Mouse (Mus musculus) MEL (cell line): ENCODE data around the gene Slc9a7.

Experiments
- BHLHE40 ChIP-seq: IDR thresholded peaks from 2 replicates; pipeline ENCODE4 v1.6.1; 2012; ENCODE audit warnings: low read depth, mild to moderate bottlenecking, inconsistent platforms, low read length, improper control_type of control experiment, borderline replicate concordance
- CTCF ChIP-seq, 3 experiments: IDR thresholded peaks in 2 of 3; conservative IDR thresholded peaks in 1 of 3; 2 replicates each; pipeline ENCODE4 v1.5.1; 2011 to 2012; ENCODE audit warnings: low read length in 3 of 3, low read depth in 2 of 3, mild to moderate bottlenecking in 2 of 3, improper control_type of control experiment in 1 of 3, inconsistent platforms in 1 of 3, mixed read lengths in 1 of 3, moderate library complexity in 1 of 3; ENCODE audit not compliant: control insufficient read depth in 1 of 3, insufficient read depth in 1 of 3, poor library complexity in 1 of 3, severe bottlenecking in 1 of 3
- EP300 ChIP-seq, 2 experiments: IDR thresholded peaks; 2 replicates each; pipeline ENCODE4 v1.6.1; 2011; ENCODE audit warnings: improper control_type of control experiment in 2 of 2, low read length in 2 of 2, low read depth in 1 of 2, mild to moderate bottlenecking in 1 of 2
- ETS1 ChIP-seq: IDR thresholded peaks from 2 replicates; pipeline ENCODE4 v1.6.1; 2012; ENCODE audit warnings: low read depth, mild to moderate bottlenecking, inconsistent platforms, low read length, improper control_type of control experiment, moderate library complexity
- GABPA ChIP-seq: IDR thresholded peaks from 2 replicates; pipeline ENCODE4 v1.6.1; 2012; ENCODE audit warnings: low read depth, mild to moderate bottlenecking, inconsistent platforms, low read length, improper control_type of control experiment, moderate library complexity
- NRF1 ChIP-seq: IDR thresholded peaks from 2 replicates; pipeline ENCODE4 v1.6.1; 2014; ENCODE audit warnings: low read depth, mild to moderate bottlenecking, inconsistent platforms, low read length, improper control_type of control experiment, moderate library complexity; ENCODE audit not compliant: poor library complexity, insufficient read depth, severe bottlenecking
- RAD21 ChIP-seq: IDR thresholded peaks from 2 replicates; pipeline ENCODE4 v1.6.1; 2011; ENCODE audit warnings: mild to moderate bottlenecking, low read depth, low read length, improper control_type of control experiment
- SMC3 ChIP-seq: IDR thresholded peaks from 2 replicates; pipeline ENCODE4 v1.6.1; 2011; ENCODE audit warnings: low read depth, low read length, improper control_type of control experiment
- ZC3H11A ChIP-seq: IDR thresholded peaks from 2 replicates; pipeline ENCODE4 v1.6.1; 2012; ENCODE audit warnings: low read depth, mild to moderate bottlenecking, inconsistent platforms, low read length, improper control_type of control experiment

DNA sequence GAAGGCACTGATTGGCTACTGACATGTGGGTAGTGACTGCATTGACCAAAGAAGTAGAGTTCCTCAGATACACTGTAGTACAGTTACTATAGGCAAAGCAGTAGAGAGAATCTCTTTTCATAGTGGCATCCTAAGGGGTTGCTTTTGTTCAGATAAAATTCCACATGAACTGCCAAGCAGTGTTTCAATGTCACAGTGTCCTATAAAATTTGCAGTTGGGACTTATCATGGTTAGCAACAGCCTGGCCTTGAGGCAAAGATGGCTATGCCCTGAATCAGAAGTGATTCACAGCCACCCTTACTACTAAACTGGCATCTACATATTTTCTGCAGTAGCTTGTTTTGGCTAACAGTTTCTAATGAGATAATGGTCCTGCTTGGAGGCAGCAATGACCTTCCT lies 11.7 kb upstream of the Slc9a7 start:
- TF ChIP-seq EP300 (IDR thresholded peaks at IDR 0.05; ENCODE audit: low read depth in 1 of 2, low read length in 2 of 2) (no peak), CTCF (IDR thresholded peaks at IDR 0.05 in 2 of 3, conservative IDR thresholded peaks at IDR 0.05 in 1 of 3; ENCODE audit: control insufficient read depth in 1 of 3, insufficient read depth in 1 of 3, low read depth in 2 of 3, low read length in 3 of 3, poor library complexity in 1 of 3, severe bottlenecking in 1 of 3) (no peak), RAD21 (no peak), ETS1 (no peak), NRF1 (no peak), SMC3 (no peak), BHLHE40 (no peak), ZC3H11A (no peak), GABPA (no peak)
